Comparison of ENCODE assay signal across 9 mouse cellular contexts in the genomic region with DNA sequence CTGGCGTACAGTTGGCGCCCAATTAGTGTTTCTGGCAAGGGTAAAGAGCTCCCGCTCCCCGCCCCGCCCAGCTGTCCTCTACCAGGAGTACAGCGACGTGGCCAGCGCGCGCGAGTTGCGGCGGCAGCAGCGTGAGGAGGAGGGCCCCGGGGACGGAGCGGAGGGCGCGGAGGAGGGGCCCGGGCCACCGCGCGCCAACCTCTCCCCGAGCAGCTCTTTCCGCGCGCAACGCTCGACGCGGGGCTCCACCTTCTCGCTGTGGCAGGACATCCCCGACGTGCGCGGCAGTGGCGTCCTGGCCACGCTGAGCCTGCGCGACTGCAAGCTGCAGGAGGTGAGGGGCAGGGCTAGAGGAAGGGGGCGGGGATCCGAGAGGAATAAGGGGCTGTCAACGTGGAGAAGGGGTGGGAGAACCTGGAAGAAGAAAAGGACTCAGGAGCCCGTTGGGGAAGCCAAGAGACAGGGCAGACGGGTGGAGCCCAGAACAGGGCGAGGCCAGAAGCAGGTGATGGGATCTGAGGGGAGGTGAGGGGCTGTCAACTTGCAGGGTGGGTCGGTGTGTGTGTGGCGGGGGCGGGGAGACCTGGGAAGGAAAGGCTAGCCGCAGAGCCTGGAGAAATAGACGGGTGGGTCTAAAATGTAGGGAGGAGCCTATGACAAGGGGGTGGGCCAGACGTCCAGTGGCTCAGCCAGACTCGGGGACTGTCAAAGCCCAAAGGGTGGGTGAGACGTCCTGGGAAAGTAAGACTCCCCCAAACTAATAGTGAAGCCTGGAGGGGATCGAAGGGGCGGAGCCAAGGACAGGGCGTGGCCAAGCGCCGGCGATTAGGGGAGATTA. TPM values are rescaled to one million over a fixed set of nuclear protein-coding genes. Genes with fewer than 3 reads are reported as not detected.
A peak's percentile ranks its signal among the peaks of the same experiment; 100 is the strongest.
DNase-seq lines count a peak whose midpoint lies in the region; ATAC-seq and TF ChIP-seq lines count a peak whose summit lies in the region.
"Had no signal": no experiment of that assay in that cellular context is flagged by ENCODE, and none has a peak within 500 bp of the region (broad histone marks: within the 10 kb centered on the region; RNA-seq: fewer than 3 reads in every experiment).

No protein-coding gene starts in this region.

- WGBS in cerebellum, adult 2 months = 2% methylated on average over 59 of the region's 60 CpGs
- WGBS in forebrain, embryonic 13.5 days = under 1% methylated on average over 47 of the region's 60 CpGs
- 1% methylated on average over 58 of the region's 60 CpGs for whole genome bisulfite sequencing in kidney, postnatal 0 days
- WGBS in midbrain, embryonic 13.5 days = under 1% methylated on average over 60 of the region's 60 CpGs

- TF ChIP-seq POLR2A in cerebellum, adult 2 months (IDR thresholded peaks at IDR 0.05; ENCODE audit: borderline replicate concordance, insufficient read depth, low read length) = no peak

- H3K27me3 ChIP-seq in cerebellum, adult 2 months (ENCODE audit: control insufficient read depth, insufficient read depth, low read length) = peaks cover 3% of the 10 kb centered on the region; the same call in 1 of the 2 replicates
- peaks cover 71% of the 10 kb centered on the region for H3K27me3 ChIP-seq in E14TG2a.4 (ENCODE audit: insufficient read depth, low read length)
- H3K27me3 ChIP-seq in forebrain, embryonic 13.5 days = peaks cover 62% of the 10 kb centered on the region
- H3K27me3 ChIP-seq in kidney, postnatal 0 days (ENCODE audit: insufficient read depth, low read length) = peaks cover 11% of the 10 kb centered on the region
- peaks cover 78% of the 10 kb centered on the region for H3K27me3 ChIP-seq in midbrain, embryonic 13.5 days

- peak; percentile 26; the same call in 1 of the 2 replicates for ATAC-seq in forebrain, embryonic 13.5 days
- peak; percentile 57 for ATAC-seq in kidney, postnatal 0 days (replicated peaks; ENCODE audit: low FRiP score, low read depth)
- peak; percentile 32 for ATAC-seq in midbrain, embryonic 13.5 days

- H3K9me3 ChIP-seq in E14TG2a.4 (ENCODE audit: low read length) = no peaks in the 10 kb centered on the region
- no peaks in the 10 kb centered on the region for H3K9me3 ChIP-seq in forebrain, embryonic 13.5 days (replicated peaks)
- H3K9me3 ChIP-seq in kidney, postnatal 0 days (replicated peaks; ENCODE audit: low read length) = no peaks in the 10 kb centered on the region
- no peaks in the 10 kb centered on the region for H3K9me3 ChIP-seq in midbrain, embryonic 13.5 days

- H3K27ac ChIP-seq in cerebellum, adult 2 months (ENCODE audit: insufficient read depth, low read length) = no peak overlapping the region
- no peak overlapping the region for H3K27ac ChIP-seq in forebrain, embryonic 13.5 days
- no peak overlapping the region for H3K27ac ChIP-seq in kidney, postnatal 0 days
- no peak overlapping the region for H3K27ac ChIP-seq in midbrain, embryonic 13.5 days

- peak overlapping the region; percentile 51 for H3K9ac ChIP-seq in forebrain, embryonic 13.5 days
- H3K9ac ChIP-seq in kidney, postnatal 0 days (ENCODE audit: low read depth, low read length) = 0 out of 2 replicates have a peak overlapping the region, but pooled peaks have one; percentile 27
- H3K9ac ChIP-seq in midbrain, embryonic 13.5 days (replicated peaks) = peak overlapping the region; percentile 21; the same call in 1 of the 2 replicates

- peak in 1 of 2 experiments; percentile 19 for DNase-seq in cerebellum, adult 2 months
- DNase-seq in cerebellum, postnatal 36 days = no peak
- peak; percentile 64 for DNase-seq in kidney, postnatal 0 days (ENCODE audit: low spot score)
- no peak for DNase-seq in layer of hippocampus, postnatal 25 days (ENCODE audit: extremely low spot score in 1 of 2, low spot score in 1 of 2)
- DNase-seq in spleen, postnatal 4 days (ENCODE audit: low spot score in 2 of 2) = no peak

- H3K36me3 ChIP-seq in E14TG2a.4 (ENCODE audit: insufficient read depth, low read length) = no peaks in the 10 kb centered on the region
- no peaks in the 10 kb centered on the region for H3K36me3 ChIP-seq in forebrain, embryonic 13.5 days (ENCODE audit: poor library complexity, severe bottlenecking)
- H3K36me3 ChIP-seq in kidney, postnatal 0 days (ENCODE audit: insufficient read depth, low read length) = no peaks in the 10 kb centered on the region; the same call in 1 of the 2 replicates
- no peaks in the 10 kb centered on the region for H3K36me3 ChIP-seq in midbrain, embryonic 13.5 days

- peak overlapping the region; percentile 65 for H3K4me2 ChIP-seq in forebrain, embryonic 13.5 days
- peak overlapping the region; percentile 73 for H3K4me2 ChIP-seq in kidney, postnatal 0 days (ENCODE audit: low read length)
- peak overlapping the region; percentile 57 for H3K4me2 ChIP-seq in midbrain, embryonic 13.5 days (replicated peaks)

- no peak for TF ChIP-seq CTCF in cerebellum, adult 2 months (IDR thresholded peaks at IDR 0.05; ENCODE audit: borderline replicate concordance, insufficient read depth, low read depth, low read length)
- TF ChIP-seq CTCF in E14TG2a.4 (conservative IDR thresholded peaks at IDR 0.05; ENCODE audit: low read length) = no peak
- TF ChIP-seq CTCF in kidney, postnatal 0 days (IDR thresholded peaks at IDR 0.05; ENCODE audit: low read depth) = no peak

- H3K4me3 ChIP-seq in cerebellum, adult 2 months (replicated peaks; ENCODE audit: insufficient read depth, low read depth, low read length) = peak overlapping the region; percentile 22
- peak overlapping the region; percentile 86 for H3K4me3 ChIP-seq in E14TG2a.4 (replicated peaks; ENCODE audit: low read length)
- peak overlapping the region; percentile 45 for H3K4me3 ChIP-seq in forebrain, embryonic 13.5 days
- peak overlapping the region; percentile 38 for H3K4me3 ChIP-seq in kidney, postnatal 0 days (replicated peaks; ENCODE audit: low read depth, low read length)
- H3K4me3 ChIP-seq in midbrain, embryonic 13.5 days (replicated peaks) = peak overlapping the region; percentile 43

- peaks cover 14% of the 10 kb centered on the region for H3K4me1 ChIP-seq in cerebellum, adult 2 months (ENCODE audit: control insufficient read depth, insufficient read depth, low read length)
- peaks cover 67% of the 10 kb centered on the region for H3K4me1 ChIP-seq in E14TG2a.4 (replicated peaks; ENCODE audit: low read depth, low read length)
- H3K4me1 ChIP-seq in forebrain, embryonic 13.5 days = peaks cover 55% of the 10 kb centered on the region
- peaks cover 30% of the 10 kb centered on the region; the same call in 1 of the 2 replicates for H3K4me1 ChIP-seq in kidney, postnatal 0 days (replicated peaks; ENCODE audit: insufficient read depth, low read length)
- H3K4me1 ChIP-seq in midbrain, embryonic 13.5 days (replicated peaks) = peaks cover 50% of the 10 kb centered on the region

RNA-seq across cellular contexts. Expression of a gene that starts 8.7 kb away (rescaled TPM):
- polyA plus RNA-seq in cerebellum, adult 2 months (2012; rRNA removed) = 14.0 and 15.0 TPM in 2 replicates
- 0.96 and 1.2 TPM in 2 replicates for polyA plus RNA-seq in forebrain, embryonic 13.5 days (2015; fragmentation: Nextera tagmentation; extraction: Ambion mirVana)
- 5.2 and 5.7 TPM in 2 replicates for polyA plus RNA-seq in kidney, postnatal 0 days (2015; fragmentation: Nextera tagmentation; extraction: Ambion mirVana)
- 0.93 and 0.98 TPM in 2 replicates for polyA plus RNA-seq in midbrain, embryonic 13.5 days (2015; fragmentation: Nextera tagmentation; extraction: Ambion mirVana)
- total RNA-seq in layer of hippocampus, postnatal 25 days (2021) = 10 to 100 TPM; 15.1 to 21.6 TPM

RNA-seq across cellular contexts. Expression of a gene that starts 34.2 kb away (rescaled TPM):
- polyA plus RNA-seq in cerebellum, adult 2 months (2012; rRNA removed) = 4.7 and 6.8 TPM in 2 replicates
- 6.1 and 7.1 TPM in 2 replicates for polyA plus RNA-seq in forebrain, embryonic 13.5 days (2015; fragmentation: Nextera tagmentation; extraction: Ambion mirVana)
- polyA plus RNA-seq in kidney, postnatal 0 days (2015; fragmentation: Nextera tagmentation; extraction: Ambion mirVana) = 2.7 and 3.1 TPM in 2 replicates
- polyA plus RNA-seq in midbrain, embryonic 13.5 days (2015; fragmentation: Nextera tagmentation; extraction: Ambion mirVana) = 6.4 and 8.9 TPM in 2 replicates
- total RNA-seq in layer of hippocampus, postnatal 25 days (2021) = 1 to 10 TPM; 2.7 to 4.0 TPM
- total RNA-seq: gastrocnemius, postnatal 36 days had no signal

RNA-seq across cellular contexts. Expression of a gene that starts 53.0 kb away (rescaled TPM):
- polyA plus RNA-seq in cerebellum, adult 2 months (2012; rRNA removed) = 1.9 and 2.0 TPM in 2 replicates
- polyA plus RNA-seq in forebrain, embryonic 13.5 days (2015; fragmentation: Nextera tagmentation; extraction: Ambion mirVana) = 1.0 and 1.3 TPM in 2 replicates
- 5.6 and 5.8 TPM in 2 replicates for polyA plus RNA-seq in kidney, postnatal 0 days (2015; fragmentation: Nextera tagmentation; extraction: Ambion mirVana)
- 3.5 and 4.7 TPM in 2 replicates for polyA plus RNA-seq in midbrain, embryonic 13.5 days (2015; fragmentation: Nextera tagmentation; extraction: Ambion mirVana)
- 1 to 10 TPM in 1 of 2 experiments, under 1 TPM in 1; 0.99 to 1.4 TPM for total RNA-seq in layer of hippocampus, postnatal 25 days (2021)

Comparison
In these comparisons a context has a peak if more than half of its experiments do, and no peak if none do; other contexts are left out.
1. H3K4me3 ChIP-seq: peak in every context shown above with its lines; median percentile 86 in E14TG2a.4; 45 in forebrain, embryonic 13.5 days; 43 in midbrain, embryonic 13.5 days; 38 in kidney, postnatal 0 days; 22 in cerebellum, adult 2 months.